Mouse (Mus musculus): Measurements from ENCODE around the gene Gemin7. TPM values are rescaled to one million over a fixed set of nuclear protein-coding genes. Genes with fewer than 3 reads are reported as not detected.

Gemin7 gene
- polyA plus RNA-seq (2012): 91.7 and 117 TPM in 2 replicates

DNA sequence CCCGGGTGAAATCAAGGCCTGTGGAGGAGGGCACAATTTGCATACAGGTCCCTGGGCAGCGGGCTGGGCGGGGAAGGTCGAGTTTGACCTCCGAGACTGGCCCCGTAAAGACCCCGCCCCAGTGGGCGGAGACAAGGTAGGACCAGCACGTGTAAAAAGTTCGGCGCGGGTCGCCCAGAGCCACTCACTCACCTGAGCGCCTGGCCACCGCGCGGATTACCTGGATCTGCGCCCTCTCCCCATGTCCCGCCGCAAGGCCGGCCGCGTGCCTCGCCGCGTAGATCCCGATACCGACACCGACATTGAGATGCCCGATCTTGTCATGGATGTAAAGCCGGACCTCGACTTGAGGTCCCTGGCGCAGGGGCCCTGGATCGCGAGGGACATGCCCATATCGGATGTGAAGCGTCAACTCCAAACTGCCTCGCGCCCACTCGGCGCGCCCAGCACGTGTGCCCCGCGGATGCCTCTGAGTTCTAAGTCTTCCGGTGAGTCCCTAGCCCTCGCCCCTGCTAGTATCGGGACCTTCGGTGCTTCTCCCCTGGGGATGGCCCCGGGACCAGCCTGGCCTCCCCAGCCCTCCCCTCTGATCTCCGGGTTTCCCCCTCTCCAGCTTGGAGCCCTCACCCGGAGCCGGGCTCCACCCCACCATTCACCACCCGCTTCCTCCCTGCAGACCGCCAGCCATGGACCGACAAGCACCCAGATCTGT, at the start of gene Gemin7, which contains the start of gene Zfp296:
Gene Gemin7 (minus strand): TSS at position 455 of the 712 bp plus-strand sequence.
Gene Zfp296 (plus strand): TSS at position 147 of the 712 bp plus-strand sequence.
- TF ChIP-seq GATA1 (IDR thresholded peaks at IDR 0.05; ENCODE audit: low read length): no peak

DNA sequence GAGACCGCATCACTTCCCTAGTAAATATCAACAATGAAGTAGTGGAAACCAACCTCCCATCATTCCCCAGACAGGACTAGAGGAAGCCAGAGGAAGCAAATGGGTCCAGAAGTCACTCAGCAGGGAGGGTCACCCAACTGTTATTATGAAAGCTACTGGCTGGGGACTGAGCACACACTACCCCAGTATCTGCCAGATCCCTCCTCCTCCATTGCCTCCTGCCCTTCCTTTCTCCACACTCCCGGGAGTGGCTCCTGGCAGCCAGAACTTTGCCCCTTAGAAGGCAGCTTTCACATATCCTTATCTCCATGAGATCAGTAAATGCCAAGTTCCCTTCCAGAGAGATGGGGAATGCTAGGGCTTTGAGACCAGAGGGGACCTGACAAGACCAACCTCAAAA, 46.0 kb upstream of the Gemin7 start:
- TF ChIP-seq GATA1 (IDR thresholded peaks at IDR 0.05; ENCODE audit: low read length): no peak

DNA sequence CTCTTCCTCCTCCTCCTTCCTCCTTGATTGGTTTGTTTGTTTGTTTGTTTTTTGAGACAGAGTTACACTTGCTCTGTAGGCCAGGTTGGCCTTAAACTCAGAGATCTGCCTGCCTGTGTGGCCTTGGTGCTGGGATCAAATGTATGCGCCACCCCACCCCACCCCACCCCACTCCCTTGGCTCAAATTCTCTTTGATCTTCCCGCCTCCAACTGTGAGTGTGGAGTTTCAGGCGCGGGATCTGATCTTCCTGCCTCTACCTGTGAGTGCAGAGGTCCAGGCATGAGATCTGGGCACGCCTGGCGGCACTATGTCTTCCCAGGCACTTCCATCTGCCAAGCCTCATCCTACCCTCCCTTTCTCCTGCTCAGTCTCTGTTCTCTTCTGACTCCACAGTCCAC, 44.8 kb upstream of the Gemin7 start:
- TF ChIP-seq GATA1 (IDR thresholded peaks at IDR 0.05; ENCODE audit: low read length): no peak

DNA sequence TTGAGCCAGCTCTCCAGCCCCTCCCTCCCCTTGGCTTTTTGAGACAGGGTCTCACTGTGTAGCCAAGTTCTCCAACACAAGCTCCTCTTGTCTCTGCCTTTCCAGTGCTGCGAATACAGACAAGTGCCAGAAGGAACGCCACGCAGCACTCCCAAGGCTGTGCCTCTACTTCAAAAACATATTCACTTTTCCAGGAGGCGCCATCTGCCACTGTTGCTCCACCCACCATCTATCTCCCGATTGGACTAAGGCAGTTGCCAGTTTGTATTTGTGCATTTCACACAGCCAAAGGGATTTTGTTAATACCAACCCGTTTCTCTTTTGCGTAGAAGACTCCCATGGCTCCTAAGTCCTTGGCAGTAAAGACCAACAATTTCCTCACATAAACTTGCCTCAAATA, 43.4 kb upstream of the Gemin7 start:
- no peak for TF ChIP-seq GATA1 (IDR thresholded peaks at IDR 0.05; ENCODE audit: low read length)

DNA sequence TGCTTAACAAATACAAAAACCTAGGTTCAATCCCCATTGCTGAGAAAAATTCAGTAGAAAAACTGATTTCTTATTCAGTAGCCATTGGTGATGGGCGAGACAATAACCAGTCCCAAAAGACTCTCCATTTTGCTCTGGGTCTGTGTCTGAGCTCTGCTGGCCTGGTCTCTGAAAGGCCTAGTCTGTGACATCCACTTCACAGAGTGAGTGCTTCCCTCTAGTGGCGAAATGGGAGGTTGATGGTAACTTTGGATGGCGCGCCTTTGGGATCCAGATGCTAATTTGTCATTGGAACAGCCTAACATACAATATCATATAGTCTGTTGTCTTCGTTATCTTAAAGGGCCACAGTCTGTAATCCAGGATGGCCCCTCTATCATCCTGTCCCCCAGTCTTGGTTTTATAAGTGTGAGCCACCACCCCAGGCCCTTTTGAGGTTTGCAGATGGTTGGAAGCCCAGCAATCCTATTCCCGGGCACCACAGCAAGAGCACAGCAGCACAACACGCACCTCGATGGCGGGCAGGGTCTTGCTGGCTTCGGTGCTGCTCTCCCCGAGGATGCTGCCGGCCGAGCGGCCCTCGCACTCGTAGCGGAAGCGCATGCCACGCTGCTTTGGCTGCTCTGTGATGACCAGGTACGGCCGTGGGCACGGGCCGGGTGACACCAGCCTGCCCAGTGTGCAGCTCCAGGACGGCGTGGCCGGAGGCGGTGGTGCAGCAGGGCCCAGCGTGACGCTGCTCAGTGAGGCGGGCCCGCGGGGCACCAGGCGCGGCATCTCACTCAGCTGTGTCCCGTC, 41.8 kb upstream of the Gemin7 start:
- no peak for TF ChIP-seq GATA1 (IDR thresholded peaks at IDR 0.05; ENCODE audit: low read length)

DNA sequence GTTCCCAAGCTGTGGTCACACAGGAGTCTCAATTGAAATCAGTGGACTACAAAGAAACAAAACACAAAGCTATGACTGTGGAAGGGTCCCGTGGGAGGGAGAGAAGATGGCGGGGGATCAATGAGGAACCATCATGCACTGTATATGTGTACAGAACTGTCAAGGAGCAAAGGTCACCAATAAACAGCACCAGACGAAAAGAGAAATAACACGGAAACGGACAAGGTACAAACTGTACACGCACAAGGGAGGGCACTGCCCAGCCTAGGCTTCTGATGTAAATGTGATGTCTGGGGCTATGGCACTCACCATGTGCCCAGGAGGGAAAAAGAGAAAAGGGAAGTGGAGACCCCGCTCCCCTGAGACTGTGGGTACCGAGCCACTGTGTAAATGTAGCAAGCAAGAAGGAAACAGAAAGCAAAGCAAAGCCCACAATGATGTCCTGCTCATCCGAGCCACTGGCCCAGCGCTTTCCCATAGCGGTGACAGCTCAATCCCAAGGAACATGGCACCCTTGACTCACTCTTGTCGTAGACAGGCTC, 37.7 kb upstream of the Gemin7 start:
- TF ChIP-seq GATA1 (IDR thresholded peaks at IDR 0.05; ENCODE audit: low read length): no peak

DNA sequence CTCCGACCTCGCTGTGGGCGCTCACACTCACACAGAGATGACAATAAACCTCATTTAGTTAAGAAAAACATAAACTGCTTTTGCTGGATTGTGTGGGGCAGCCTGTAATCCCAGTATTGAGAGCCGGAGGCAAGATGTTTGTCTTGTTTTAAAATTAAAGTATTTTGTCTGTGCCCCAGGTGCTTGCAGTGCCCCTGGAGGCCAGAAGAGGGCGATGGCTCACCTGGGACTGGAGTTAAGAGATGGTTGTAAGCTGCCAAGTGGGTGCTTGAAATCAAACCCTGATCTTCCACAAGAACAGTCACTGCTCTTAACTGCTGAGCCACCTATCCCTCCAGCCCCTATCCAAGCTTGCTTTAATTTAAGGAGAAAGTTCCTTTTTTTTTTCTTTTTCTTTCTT, 33.6 kb upstream of the Gemin7 start:
- no peak for TF ChIP-seq GATA1 (IDR thresholded peaks at IDR 0.05; ENCODE audit: low read length)

DNA sequence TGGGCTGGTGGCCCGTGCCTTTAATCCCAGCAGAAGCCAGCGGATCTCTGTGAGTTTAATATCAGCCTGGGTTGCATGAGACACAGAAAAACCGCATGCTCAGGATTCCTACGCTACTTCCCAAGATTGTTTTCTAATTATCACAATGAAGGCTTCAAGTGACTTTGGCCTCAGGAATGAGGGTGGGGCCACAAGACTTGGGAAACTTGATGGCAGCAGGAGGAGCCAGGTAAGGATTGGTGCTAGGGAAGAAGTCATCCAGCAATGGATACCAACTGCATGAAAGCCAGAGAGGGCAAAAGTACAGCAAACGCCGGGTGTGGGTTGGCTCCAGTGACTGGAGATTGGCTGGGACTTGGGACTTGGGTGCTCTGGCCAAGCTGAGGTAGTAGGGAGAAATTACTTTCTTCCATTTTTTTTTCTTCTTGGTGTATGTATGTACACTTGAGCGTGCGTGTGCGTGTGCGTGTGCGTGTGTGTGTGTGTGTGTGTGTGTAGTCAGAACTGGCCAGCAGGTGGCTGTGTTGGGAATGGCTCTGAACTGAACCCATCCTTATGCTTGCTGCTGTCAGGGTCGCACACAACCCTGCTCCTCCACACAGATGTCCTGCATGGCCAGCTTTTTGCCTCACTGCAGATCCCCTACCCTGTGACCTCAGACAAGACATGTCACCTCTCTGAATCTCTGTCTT, 32.4 kb upstream of the Gemin7 start:
- no peak for TF ChIP-seq GATA1 (IDR thresholded peaks at IDR 0.05; ENCODE audit: low read length)

DNA sequence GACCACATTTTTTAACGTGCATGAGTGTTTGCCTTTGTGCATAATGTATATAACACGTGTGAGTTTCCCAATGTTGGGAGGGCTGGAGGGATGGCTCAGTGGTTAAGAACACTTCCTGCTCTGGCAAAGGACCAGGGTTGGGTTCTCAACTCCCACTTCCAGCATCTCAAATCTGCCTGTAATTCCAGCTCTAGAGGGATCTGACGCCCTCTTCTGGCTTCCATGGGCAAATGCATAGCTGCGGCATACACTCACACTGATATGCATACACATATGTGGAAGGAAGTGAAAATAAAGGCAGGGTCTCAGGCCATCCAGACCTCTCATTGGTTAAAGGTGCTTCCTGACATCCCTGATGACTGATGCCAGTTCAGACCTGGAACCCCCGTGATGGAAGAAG, 29.9 kb upstream of the Gemin7 start:
- TF ChIP-seq GATA1 (IDR thresholded peaks at IDR 0.05; ENCODE audit: low read length): no peak

DNA sequence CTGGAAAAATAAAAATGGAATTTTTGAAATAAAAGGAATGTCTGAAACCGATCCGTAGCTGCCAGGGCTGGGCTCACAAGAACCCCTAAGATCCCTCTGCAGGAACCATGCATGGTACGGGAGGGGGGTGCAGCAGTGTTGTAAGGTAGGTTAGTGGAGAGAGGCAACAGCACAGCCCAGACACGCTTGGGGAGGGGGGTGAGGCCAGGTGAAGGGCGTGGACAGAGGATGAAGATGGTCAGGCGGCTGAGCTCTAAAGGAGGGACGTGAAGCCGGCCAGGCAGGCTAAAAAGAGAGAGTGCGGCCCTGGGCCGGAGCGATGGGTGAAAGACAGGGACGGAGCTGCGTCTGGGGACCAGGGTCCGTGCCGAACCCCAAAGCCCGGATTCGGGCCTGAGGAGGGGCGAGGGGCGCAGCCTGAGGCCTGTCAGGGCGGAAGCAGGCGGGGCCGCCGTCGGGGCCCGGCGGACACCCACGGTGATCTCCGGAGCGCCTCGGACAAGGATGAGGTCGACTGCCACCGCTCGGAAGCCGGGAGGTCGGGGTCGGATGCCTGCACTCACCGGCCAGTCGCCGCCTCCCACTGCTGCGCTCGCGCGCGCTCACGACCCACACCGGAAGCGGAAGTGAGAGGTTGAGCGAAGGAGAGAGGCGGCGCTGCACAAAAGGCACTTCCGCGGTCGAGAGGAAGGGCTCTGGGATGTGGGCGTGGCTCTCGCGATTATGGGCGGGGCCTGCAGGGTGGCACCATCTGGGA, 26.6 kb upstream of the Gemin7 start, which contains the start of gene Clasrp:
Gene Clasrp (minus strand): TSS at position 638 of the 757 bp plus-strand sequence.
- TF ChIP-seq GATA1 (IDR thresholded peaks at IDR 0.05; ENCODE audit: low read length): no peak

DNA sequence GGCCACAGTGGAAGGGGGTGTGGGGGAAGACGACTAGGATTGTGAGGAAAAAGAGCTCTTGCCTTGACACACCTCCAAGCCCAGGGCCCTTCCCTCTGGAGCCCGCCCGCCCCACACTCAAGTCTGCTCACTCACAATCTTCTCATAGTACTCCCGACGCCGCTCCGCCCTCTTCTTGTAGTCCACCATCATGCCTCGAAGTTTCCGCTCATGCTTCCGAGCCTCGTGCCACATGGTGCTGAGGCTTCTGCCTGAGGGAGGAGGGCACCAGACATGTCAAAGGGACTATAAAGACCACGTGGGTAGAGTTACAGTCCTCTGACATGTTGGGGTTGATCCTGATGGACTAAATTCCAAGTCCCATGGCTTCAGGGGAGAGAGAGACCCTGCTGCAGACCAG, 25.7 kb upstream of the Gemin7 start:
- no peak for TF ChIP-seq GATA1 (IDR thresholded peaks at IDR 0.05; ENCODE audit: low read length)

DNA sequence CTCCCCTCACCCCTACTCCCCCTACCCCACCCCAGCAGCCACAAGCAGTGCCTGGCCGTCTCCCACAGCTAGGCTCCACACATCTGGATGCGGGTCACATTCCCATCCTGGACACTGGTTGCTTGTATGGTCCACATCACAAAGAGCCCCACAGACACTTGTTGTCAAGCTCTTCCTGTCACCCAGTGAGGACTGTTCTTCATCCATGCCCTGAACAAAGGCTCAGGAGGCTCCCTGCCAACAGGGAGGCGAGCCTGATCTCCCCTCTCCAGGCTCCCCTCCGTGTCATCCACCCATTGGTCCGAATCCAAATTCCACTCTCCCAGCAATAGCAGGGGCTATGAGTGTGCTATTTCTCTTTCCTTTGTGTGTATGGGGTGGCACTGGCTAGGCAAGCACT, 23.2 kb upstream of the Gemin7 start:
- no peak for TF ChIP-seq GATA1 (IDR thresholded peaks at IDR 0.05; ENCODE audit: low read length)

DNA sequence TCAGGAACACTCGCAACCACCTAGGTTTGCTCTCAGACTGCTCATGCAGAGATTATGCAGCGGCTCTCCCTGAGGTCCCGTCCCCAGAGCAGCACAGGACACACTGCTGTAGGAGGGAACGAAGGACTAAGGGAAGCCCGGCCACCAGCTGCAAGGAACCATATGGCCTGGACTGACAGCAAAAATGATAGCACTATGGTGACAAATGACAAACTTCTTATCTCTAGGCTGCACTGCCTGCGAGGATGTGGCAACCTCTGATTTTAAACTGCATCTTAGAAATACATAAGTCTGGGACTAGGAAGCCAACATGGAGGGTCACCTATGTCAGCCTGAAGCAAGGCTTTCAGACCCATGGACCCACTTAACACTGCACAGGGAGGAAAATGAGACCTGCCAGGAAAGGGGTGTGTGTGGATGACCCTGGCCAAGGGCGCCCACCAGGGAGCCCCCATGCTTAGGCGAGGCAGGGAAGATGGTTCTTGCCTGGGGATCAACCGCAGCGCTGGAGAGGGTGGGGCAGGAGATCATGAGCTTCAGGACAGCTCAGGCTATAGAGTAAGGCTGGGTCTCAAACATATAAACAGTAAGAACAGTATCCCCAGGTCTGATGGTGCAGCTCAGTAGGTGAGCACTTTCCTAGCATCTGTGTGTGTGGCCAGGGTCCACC, 15.8 kb upstream of the Gemin7 start:
- peak; percentile 45 for TF ChIP-seq GATA1 (IDR thresholded peaks at IDR 0.05; ENCODE audit: low read length)

DNA sequence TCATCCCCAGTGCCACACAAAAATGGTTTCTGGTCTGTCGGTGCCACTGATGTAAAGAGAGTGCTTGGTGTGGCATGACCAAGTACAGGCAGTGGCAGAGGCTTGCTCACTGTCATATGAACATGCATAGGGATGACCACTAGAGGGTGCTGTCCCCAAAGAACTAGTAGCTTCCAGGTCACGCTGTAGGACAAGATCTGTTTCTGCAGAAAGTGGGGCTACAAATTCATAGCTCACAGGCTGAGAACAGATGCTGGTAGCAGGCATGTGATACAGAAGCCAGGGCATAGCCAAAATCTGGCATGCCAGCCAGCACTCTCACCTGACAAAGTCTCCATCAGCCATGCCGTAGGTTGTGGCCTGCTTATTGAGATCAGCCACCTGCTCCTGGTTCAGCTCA, 12.5 kb upstream of the Gemin7 start:
- TF ChIP-seq GATA1 (IDR thresholded peaks at IDR 0.05; ENCODE audit: low read length): no peak

DNA sequence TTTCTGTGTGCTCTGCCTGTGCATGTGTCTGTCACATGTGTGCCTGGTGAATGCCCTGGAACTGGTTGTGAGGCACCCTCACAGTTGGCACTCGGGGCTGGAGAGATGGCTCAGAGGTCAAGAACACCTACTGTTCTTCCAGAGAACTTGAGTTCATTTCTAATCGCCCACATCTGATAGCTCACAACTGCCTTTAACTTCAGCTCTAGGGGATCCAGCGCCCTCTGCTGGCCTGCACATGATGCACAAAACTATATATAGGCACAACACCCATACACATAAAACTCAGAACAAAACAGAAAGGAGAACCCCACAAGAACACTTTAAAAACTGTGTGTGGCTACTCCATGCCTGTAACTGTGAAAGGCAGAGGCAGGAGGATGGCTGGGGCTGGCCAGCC, 11.8 kb upstream of the Gemin7 start:
- TF ChIP-seq GATA1 (IDR thresholded peaks at IDR 0.05; ENCODE audit: low read length): no peak

All from G1E-ER4 (cell line).